Mouse (Mus musculus): ENCODE measurements around the gene Cfap69. TPM values are rescaled to one million over a fixed set of nuclear protein-coding genes. Genes with fewer than 3 reads are reported as not detected.
"Not testable (repeated sequence)": the region's sequence is repeated elsewhere in the genome, so short reads cannot be mapped to it uniquely, and the experiment has no call there.

Gene Cfap69
- not detected in 2 replicates for total RNA-seq (2017)

DNA sequence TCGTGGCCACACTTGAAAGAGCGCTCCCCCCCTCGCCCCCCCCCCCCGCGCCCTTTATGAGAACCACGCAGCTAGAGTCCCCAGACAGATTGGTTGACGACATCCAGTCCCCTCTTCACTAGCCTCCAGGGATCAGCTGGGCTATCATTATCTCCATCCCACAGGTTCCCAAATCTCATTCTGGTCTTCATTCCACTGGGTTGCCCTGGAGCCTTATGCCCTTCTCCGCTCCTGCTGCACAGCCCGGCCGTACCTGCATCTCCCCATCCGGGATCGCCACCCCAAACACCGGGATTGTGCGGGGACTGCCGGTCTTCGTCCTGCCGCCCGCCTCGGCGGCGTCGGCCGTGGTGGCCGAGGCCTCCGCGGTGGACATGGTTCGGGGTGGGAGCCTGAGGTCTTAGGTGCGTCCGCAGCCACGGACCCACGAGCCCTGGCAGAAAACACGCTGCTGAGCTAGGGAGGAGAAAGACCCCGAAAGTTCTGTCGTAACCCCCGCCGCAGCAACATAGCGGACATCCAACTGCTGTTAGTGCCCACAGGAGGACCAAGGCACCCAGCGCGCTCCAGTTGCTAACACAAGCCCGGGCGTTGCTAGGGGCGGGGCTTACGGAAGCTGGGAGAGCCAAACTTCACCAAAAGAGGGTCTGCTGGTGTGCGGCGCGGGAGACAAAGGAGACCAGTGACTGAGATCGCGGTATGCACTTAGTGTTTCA is at the start of gene Cfap69:
Cfap69 (minus strand) TSS at position 585 of the 716 bp plus-strand sequence.
- ATAC-seq (ENCODE audit: extremely low read depth, insufficient number of reproducible peaks, low FRiP score, poor library complexity, severe bottlenecking): no peak

DNA sequence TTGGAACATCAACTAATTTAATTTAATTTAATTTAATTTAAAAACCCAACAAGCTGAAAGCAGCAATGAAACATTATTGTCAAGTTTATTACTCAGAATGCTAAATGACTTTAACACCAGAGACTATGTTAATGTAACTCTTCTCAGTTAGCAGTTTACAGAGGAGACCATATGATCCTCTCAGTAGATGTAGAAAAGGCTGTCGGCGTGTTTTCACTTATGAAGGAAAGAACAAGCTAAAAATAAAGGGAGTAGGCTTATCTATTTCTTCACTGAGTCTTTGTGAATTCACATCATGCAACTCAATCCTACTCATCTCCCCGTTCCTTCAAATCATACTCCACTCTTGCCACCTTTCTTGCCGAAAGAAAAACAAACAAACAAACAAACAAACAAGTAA is 47.0 kb upstream of the Cfap69 start:
- ATAC-seq (ENCODE audit: extremely low read depth, insufficient number of reproducible peaks, low FRiP score, poor library complexity, severe bottlenecking): no peak

DNA sequence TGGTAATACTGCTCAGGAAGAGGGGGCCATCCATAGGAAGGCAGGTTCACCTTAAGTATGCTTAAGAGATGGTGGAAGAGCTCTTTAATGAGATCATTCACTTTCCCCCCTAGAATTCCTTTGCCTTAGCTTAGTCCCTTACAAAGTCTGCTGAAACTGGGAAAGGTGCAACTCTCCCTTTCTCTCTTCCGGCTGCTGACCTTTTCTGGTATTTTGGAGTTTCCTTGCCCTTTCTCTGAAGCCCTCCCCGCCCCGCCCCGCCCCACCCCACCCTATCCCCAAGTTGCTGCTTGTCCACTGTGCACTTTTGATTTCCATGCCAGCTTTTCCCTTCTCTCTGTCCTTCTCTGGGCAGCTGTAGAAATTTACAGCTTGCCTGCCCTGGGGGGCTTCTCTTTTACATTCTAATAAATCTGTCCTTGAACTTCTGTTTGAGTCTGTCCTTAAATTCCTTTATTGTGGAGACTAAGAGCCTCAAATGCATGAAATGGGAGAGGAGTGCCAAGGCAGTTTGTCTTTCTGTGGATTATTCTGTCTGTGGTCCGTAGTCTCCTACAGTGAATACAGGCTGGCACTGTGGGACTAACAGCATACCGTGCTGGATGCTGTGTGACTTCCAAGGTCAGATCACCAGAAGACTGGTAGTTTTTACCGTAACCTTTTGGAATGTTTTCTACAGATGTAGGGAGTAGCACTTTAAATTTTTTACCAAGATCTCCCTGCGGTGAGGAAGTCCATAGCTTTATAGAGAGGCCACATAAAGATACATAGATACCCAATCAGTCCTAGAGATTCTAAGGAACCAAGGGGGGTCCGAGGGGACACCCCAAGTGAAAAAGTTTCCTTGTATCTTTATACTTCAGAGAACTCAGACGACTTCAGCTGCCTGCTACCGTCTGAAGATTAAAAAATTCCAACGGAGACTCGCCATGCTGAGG is 43.6 kb upstream of the Cfap69 start:
- no peak for ATAC-seq (ENCODE audit: extremely low read depth, insufficient number of reproducible peaks, low FRiP score, poor library complexity, severe bottlenecking)

DNA sequence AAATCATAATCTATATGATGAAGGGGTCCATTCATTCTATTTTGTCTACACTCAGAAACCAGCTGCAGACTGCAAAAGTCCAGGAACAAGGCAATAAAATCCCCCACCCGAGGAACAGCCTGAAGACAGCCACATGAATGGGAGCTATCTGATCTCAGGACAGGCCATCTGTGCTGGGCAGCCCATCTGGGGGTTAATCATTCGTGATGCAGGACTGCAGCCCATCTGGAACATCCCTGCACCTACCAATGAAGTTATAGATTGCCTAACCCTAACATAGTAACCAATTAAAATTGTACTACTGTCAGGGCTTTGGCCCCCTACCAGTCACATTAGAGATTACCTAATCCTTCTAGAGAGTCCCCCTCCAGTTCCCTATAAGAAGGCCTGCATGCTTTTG is 41.0 kb upstream of the Cfap69 start:
- no peak for ATAC-seq (ENCODE audit: extremely low read depth, insufficient number of reproducible peaks, low FRiP score, poor library complexity, severe bottlenecking)

DNA sequence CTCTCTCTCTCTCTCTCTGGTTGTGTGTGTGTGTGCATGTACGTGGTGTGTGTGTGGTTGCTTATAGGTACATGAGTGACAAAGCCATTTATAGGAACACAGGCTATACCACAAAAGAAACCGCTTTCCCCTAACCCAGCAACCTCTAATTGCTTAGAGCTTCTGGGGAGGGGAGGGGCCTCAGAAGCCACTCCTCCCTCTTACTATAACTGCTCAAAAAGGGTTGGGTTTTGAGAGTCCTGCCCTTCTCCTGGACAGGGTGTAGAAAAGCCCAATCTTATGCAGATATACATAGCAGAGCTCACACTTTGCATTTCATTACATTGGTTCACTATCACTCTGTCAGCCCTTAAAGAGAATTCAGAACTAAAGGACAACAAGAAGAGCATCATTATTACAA is 36.3 kb upstream of the Cfap69 start:
- no peak for ATAC-seq (ENCODE audit: extremely low read depth, insufficient number of reproducible peaks, low FRiP score, poor library complexity, severe bottlenecking)

DNA sequence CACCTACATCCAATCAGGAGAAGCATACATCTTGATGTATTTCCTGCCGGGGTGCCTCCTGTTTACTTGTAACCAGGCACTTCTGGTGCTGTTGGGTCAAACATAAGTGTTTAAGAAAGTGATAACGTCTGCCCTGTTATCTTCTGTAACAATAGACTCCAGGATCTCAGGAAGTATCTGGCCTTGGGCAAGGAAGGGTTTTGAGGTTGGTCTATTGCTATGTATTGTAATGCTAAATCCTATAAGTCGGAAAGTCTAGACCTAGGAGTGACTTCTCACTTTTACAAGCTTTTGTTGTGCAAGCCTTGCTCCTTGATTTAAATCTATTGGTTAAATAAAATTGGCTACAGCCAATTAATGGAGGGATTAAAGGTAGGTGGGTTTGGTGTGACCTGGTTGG is 34.8 kb upstream of the Cfap69 start:
- no peak for ATAC-seq (ENCODE audit: extremely low read depth, insufficient number of reproducible peaks, low FRiP score, poor library complexity, severe bottlenecking)

DNA sequence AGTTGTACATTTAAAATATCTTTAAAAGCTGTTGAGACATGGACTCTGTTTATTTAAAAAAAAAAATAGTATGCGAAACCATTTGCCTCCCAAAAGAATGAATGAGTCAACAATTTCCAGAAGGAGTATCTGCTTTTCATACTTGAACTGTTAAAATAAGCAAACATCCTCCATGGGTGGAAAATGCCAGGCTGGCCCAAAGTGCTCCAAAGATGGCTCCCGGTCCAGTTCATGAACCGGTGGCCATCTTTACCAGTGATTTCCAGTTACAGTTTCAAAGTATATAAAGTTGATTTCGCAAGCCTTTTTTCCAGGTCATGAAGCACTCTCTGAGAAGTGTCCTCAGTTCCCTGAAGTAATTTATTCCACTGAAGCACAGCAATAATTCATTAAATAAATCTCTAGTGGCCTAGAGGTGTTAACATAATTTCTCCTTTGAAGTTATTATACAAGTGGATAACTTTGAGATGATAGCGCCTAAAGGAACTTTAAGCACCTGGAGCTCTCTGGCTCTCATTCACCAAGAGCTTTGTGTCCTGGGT is 31.4 kb upstream of the Cfap69 start:
- no peak for ATAC-seq (ENCODE audit: extremely low read depth, insufficient number of reproducible peaks, low FRiP score, poor library complexity, severe bottlenecking)

DNA sequence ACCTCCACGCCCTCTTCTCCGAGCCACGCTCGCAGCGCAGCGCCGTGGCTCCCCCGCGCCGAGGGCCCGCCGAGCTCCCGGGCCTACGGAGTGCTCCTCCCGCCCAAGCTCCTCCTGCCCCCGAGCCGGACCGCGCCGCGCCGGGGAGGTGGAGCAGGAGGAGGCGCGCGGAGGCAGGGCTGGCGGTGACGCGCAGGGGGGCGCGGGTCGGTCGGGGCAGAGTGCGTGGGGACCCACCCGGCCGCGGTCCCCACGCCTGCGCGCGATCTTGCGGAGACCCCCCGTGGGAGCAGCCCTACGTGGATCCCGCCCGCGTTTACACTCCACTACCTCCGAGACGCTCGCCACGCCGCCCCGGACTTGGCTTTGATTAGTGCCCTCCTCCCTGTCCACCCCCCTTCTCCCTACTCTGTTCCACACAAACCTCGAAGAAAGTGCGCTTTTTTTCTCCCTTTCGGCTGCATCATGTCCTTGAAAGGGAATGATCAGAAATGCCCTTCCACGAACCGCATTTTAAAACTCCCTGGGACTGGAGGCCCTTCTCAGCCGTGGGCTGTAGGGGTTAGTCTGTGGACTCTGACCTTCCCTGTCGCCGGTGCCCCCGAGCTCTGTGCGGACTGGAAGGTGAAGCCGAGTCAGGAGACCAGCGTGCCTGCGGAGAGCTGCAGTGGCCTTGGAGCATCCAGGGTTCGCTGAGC is 30.1 kb upstream of the Cfap69 start, which contains the start of gene Steap2:
Steap2 (minus strand) TSS at position 623 of the 698 bp plus-strand sequence.
- ATAC-seq (ENCODE audit: extremely low read depth, insufficient number of reproducible peaks, low FRiP score, poor library complexity, severe bottlenecking): no peak

DNA sequence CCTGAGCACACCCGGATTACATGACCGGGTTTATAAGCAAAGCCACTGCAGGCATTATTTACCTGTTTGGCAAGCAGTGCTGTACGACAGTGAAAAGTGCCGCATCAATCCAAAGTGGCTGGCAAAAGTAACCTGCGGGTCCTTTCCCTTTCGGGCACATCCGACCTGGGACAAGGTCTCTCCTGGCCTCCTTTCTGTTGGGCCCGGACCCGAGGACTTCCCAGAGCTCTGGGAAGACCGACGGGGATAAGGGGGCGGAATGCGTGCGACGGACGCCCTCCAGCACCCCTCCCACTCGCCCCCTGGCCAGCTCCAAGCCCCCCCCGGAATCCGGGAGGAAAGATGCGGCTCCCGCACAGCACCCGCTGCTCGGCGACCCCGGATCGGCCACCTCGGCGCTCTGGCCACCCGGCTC is 29.5 kb upstream of the Cfap69 start:
- no peak for ATAC-seq (ENCODE audit: extremely low read depth, insufficient number of reproducible peaks, low FRiP score, poor library complexity, severe bottlenecking)

DNA sequence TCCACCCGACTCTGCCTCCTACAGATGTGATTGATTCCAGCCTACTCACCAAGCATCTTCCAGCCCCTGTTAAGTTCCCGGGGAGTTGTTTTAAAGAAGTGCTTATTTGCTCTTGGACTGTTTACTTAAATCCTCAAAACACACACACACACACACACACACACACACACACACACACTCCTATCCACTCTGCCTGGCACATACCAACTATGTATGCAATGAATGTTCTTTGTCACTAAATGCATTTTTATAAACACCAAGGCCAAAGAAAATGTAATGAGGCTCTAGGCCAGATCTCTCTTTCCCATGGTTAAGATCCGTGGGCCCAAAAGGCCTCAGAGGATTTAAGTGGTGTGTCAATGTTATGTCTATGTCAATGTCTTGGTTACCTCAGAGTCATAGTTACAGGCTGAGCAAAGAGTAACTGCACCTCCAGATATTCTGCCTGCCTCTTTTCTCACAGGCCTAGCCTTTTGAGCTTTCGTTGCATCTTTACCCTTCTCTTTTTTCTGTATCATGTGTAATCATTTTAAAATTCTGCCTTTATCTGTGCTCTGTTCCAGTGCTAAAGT is 28.2 kb upstream of the Cfap69 start:
- no peak for ATAC-seq (ENCODE audit: extremely low read depth, insufficient number of reproducible peaks, low FRiP score, poor library complexity, severe bottlenecking)

DNA sequence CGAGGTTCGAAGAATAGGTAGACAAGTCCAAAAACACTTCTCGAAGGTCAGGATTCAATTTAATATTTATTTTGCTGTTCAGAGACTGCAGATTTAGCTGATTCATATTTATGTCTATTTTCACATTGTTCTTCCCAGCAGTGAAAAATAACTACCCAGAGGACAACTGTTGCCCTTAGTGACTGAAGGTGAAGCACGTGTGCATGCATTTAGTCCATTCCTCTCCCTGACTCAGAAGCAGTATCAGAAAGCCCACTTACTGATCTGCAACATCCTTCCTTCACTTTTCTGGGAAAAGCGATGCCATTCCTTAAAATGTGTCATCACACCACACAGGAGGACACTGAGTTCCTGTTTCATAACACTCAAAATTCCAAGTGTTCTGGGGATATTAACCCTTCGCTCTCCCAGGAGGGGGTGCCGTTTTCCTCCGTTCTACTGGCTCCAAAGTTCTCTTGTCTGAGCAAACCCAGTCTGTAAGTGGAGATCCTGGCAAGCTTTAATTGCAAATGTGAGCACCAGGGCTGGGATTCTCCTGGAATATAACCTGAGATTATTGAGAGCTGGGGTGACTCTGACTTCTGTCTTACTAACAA is 25.0 kb upstream of the Cfap69 start:
- ATAC-seq (ENCODE audit: extremely low read depth, insufficient number of reproducible peaks, low FRiP score, poor library complexity, severe bottlenecking): no peak

DNA sequence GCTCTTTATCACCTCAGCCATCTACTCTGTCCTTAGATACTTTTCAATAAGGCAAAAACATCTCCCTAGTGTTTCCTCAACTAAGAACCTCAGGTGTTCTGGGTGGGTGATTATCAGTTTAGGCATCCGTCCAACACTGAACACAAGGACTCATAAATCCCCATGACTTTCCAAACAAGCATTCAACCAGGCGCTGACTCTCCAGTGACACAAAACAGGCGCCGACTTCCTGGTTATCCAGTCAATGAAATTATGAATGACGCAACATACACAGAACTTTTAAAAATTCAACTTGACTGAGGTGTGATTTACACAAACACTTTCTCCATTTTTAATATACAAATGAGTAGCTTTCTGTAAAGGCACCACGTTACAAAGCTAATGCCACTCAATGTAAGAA is 24.2 kb upstream of the Cfap69 start:
- ATAC-seq (ENCODE audit: extremely low read depth, insufficient number of reproducible peaks, low FRiP score, poor library complexity, severe bottlenecking): no peak

DNA sequence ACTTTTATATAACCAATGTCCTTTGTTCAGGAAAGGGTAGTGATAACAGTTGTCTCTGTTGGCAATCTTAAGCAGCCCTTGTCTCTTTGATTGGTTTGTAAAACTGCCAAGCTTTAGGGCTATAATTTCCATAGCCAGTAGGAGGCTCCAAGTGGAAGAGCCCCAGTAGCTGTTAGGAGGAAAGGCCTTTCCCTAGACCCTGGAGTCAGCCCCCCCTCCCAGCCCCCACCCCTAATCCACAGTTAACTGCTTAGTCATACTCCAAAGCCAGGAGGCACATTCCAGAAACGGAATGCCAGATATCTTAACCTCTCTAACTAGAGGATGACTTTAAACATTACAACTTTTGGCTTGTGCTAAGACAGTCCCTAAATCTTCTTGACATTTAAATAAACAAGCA is 22.9 kb upstream of the Cfap69 start:
- ATAC-seq (ENCODE audit: extremely low read depth, insufficient number of reproducible peaks, low FRiP score, poor library complexity, severe bottlenecking): no peak

DNA sequence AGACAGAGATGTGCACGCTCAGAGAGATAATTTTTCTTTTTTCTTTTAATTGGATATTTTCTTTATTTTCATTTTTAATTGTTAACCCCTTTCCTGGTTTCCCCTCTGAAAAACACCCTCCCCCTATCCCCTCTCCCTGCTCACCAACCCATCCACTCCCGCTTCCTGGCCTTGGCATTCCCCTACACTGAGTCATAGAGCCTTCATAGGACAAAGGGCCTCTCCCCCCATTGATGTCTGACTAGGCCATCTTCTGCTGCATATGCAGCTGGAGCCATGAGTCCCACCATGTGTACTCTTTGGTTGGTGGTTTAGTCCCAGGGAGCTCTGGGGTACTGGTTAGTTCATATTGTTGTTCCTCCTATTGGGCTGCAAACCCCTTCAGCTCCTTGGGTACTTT is 20.9 kb upstream of the Cfap69 start:
- not testable (repeated sequence) for ATAC-seq (ENCODE audit: extremely low read depth, insufficient number of reproducible peaks, low FRiP score, poor library complexity, severe bottlenecking)

DNA sequence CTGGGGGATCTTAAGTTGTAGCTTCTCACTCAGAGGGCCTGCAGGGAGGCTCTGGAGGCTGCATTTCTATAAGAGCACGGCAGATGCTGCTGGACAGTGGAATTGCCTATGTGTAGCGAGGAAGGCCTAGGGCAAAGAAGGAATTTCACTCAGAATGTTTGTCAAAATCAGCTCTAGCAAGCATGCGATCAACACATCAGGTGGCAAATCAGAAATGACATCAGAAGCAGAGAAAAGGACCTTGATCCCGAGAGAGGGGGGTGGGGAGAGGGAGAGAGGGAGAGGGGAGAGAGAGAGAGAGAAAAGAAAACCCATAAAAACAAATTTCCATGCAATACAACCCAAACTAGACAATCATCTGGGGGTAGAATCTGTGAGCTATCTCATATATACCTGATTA is 19.3 kb upstream of the Cfap69 start:
- ATAC-seq (ENCODE audit: extremely low read depth, insufficient number of reproducible peaks, low FRiP score, poor library complexity, severe bottlenecking): no peak

DNA sequence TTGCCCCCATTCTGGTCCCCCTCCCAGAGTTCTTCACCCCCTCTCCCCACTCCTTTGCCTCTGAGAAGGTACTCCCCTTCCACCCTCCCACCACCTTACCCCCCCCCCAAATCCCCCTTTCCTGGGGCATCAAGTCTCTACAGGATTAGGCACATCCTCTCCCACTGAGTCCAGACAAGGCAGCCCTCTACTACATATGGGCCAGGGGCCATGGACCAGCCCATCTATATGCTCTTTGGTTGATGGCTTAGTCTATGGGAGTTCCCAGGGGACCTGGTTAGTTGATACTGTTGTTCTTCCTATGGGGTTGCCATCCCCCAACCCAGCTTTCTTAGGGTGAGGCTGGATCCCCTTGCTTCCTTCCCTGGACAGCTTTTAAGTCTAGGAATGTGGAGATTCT is 15.4 kb upstream of the Cfap69 start:
- ATAC-seq (ENCODE audit: extremely low read depth, insufficient number of reproducible peaks, low FRiP score, poor library complexity, severe bottlenecking): no peak

DNA sequence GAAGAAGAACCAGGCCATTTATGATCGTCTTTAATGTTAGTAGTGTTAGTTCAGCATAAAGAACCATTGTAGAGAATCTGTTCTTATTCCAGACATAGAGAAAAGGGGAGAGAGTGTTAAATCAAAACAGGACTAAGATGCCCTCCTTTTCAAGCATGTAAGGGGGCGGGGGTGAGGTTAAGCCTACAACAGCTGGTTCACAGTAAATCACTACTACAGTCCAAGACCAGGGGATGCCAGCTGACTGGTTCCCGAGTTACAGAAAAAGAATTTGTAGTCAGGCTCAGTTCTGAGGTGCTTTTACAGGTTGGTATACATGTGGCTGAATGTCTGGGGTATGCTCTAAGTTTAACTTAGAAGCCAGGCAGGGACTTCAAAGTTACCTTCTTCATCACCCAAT is 12.0 kb upstream of the Cfap69 start:
- no peak for ATAC-seq (ENCODE audit: extremely low read depth, insufficient number of reproducible peaks, low FRiP score, poor library complexity, severe bottlenecking)

DNA sequence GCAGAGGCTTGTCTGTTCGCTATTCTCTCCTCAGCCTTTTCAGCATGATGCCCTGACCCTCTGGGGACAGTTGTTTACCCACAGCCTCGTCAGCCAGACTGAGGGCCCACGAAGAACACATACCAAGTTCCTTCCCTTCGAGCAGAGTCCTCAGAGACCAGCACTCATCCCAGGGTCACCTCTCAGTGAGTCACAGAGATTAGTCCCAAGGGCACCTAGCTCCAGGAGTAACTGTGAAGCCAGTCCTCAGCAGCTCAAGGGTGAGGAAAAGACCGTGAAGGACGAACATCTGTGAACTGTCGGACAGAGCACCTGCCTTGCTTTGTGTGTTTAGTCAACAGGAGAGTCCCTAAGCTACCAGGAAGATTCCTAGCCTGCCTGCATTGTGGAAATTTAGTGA is 4.9 kb upstream of the Cfap69 start:
- ATAC-seq (ENCODE audit: extremely low read depth, insufficient number of reproducible peaks, low FRiP score, poor library complexity, severe bottlenecking): no peak
